Mouse (Mus musculus) embryonic facial prominence, embryonic 12.5 days (tissue): ENCODE data around the gene St7l. TPM values are rescaled to one million over a fixed set of nuclear protein-coding genes. Genes with fewer than 3 reads are reported as not detected.

Source experiments
- ATAC-seq: fragments of 200-750 bp; cut with Nextera tagmentation; 2 replicates; pipeline ENCODE4 v1.8.0; 2017; ENCODE audit not compliant: insufficient number of reproducible peaks, insufficient read depth, low FRiP score, low TSS enrichment
- H3K27ac ChIP-seq: fragments of 300-500 bp; sonication (generic); 2 replicates; pipeline ENCODE4 v1.5.1; 2016; ENCODE audit warnings: mild to moderate bottlenecking
- H3K27me3 ChIP-seq: fragments of 300-500 bp; sonication (generic); 2 replicates; pipeline ENCODE4 v1.6.1; 2016; ENCODE audit warnings: mild to moderate bottlenecking, moderate library complexity
- H3K36me3 ChIP-seq: fragments of 300-500 bp; sonication (generic); 2 replicates; pipeline ENCODE4 v1.6.1; 2016; ENCODE audit warnings: mild to moderate bottlenecking
- H3K4me1 ChIP-seq: fragments of 300-500 bp; sonication (generic); 2 replicates; pipeline ENCODE4 v1.6.1; 2016
- H3K4me2 ChIP-seq: fragments of 300-500 bp; sonication (generic); replicated peaks from 2 replicates; pipeline ENCODE4 v1.6.1; 2016; ENCODE audit warnings: mild to moderate bottlenecking, moderate library complexity
- H3K4me3 ChIP-seq: fragments of 300-500 bp; sonication (generic); 2 replicates; pipeline ENCODE4 v1.5.1; 2016; ENCODE audit warnings: mild to moderate bottlenecking
- H3K9ac ChIP-seq: fragments of 300-500 bp; sonication (generic); 2 replicates; pipeline ENCODE4 v1.6.1; 2016; ENCODE audit warnings: mild to moderate bottlenecking, moderate library complexity
- H3K9me3 ChIP-seq: fragments of 300-500 bp; sonication (generic); 2 replicates; pipeline ENCODE4 v1.6.1; 2016; ENCODE audit warnings: mild to moderate bottlenecking, moderate library complexity
- WGBS: fragments of 180-500 bp; shearing (Covaris S2); methylation state at CpG from one replicate; pipeline ENCODE4 v1.1.7; 2016; 5-methylcytosine and 5-hydroxymethylcytosine counted together
- polyA plus RNA-seq: library from polyadenylated mRNA; unstranded; fragments of >200 nt; fragmentation: Nextera tagmentation; extraction: Ambion mirVana; gene quantifications from 2 replicates; pipeline ENCODE4 v1.2.1, GENCODE M21; 2016

The St7l gene
- 39.4 and 40.4 TPM in 2 replicates for polyA plus RNA-seq

- H3K9ac ChIP-seq, result peak within 1 kb of the TSS; percentile 90
- H3K36me3 ChIP-seq, result peaks cover 3% of the 10 kb centered on the region; the same call in 1 of the 2 replicates
- under 1% methylated on average over 43 of the region's 43 CpGs for WGBS
- no peaks in the 10 kb centered on the region for H3K27me3 ChIP-seq
- peak within 1 kb of the TSS; percentile 97 for H3K27ac ChIP-seq
- peak within 1 kb of the TSS; percentile 75 for H3K4me2 ChIP-seq
- peaks cover 24% of the 10 kb centered on the region for H3K4me1 ChIP-seq
- peak within 1 kb of the TSS; percentile 84 for H3K4me3 ChIP-seq
- peak; percentile 92 for ATAC-seq
- no peaks in the 10 kb centered on the region for H3K9me3 ChIP-seq
Measured at GRCm38 (mm10) chr3:104863786-104864650, at the start of gene St7l, which contains the start of gene Capza1. Gene St7l (plus strand): TSS chr3:104864005. Gene Capza1 (minus strand): TSS chr3:104864505.

GRCm38 (mm10) chr3:104814746-104815145 is 49.1 kb upstream of the St7l start:
- Histone ChIP-seq H3K4me3 (no peak overlapping the region), H3K27me3 (no peaks in the 10 kb centered on the region), H3K9ac (no peak overlapping the region), H3K4me1 (peaks cover 18% of the 10 kb centered on the region), H3K36me3 (no peaks in the 10 kb centered on the region), H3K27ac (no peak overlapping the region), H3K4me2 (no peak overlapping the region), H3K9me3 (no peaks in the 10 kb centered on the region)
- no peak for ATAC-seq
- WGBS, result 97% methylated on average over 1 of the region's 1 CpGs

- H3K4me3 ChIP-seq, result no peak overlapping the region
- no peaks in the 10 kb centered on the region for H3K36me3 ChIP-seq
- no peak overlapping the region for H3K4me2 ChIP-seq
- H3K4me1 ChIP-seq, result peaks cover 18% of the 10 kb centered on the region
- no peak for ATAC-seq
- H3K27ac ChIP-seq, result no peak overlapping the region
- no peaks in the 10 kb centered on the region for H3K27me3 ChIP-seq
- WGBS, result 79% methylated on average over 1 of the region's 2 CpGs
- H3K9me3 ChIP-seq, result no peaks in the 10 kb centered on the region
- no peak overlapping the region for H3K9ac ChIP-seq
Measured at GRCm38 (mm10) chr3:104815346-104815745, 48.5 kb upstream of the St7l start.

GRCm38 (mm10) chr3:104816130-104816529 is 47.7 kb upstream of the St7l start:
- Histone ChIP-seq H3K4me3 (no peak overlapping the region), H3K27ac (no peak overlapping the region), H3K27me3 (no peaks in the 10 kb centered on the region), H3K36me3 (no peaks in the 10 kb centered on the region), H3K4me2 (no peak overlapping the region), H3K4me1 (peaks cover 18% of the 10 kb centered on the region), H3K9ac (no peak overlapping the region), H3K9me3 (no peaks in the 10 kb centered on the region)
- 93% methylated on average over 7 of the region's 7 CpGs for whole genome bisulfite sequencing
- ATAC-seq, result no peak

- peaks cover 18% of the 10 kb centered on the region for H3K4me1 ChIP-seq
- peak overlapping the region; percentile 94 for H3K27ac ChIP-seq
- WGBS, result 1% methylated on average over 46 of the region's 46 CpGs
- 0 out of 2 replicates have a peak, but pooled peaks cover 2% of the 10 kb centered on the region for H3K36me3 ChIP-seq
- no peaks in the 10 kb centered on the region for H3K27me3 ChIP-seq
- H3K9ac ChIP-seq, result peak overlapping the region; percentile 91
- no peaks in the 10 kb centered on the region for H3K9me3 ChIP-seq
- H3K4me3 ChIP-seq, result peak overlapping the region; percentile 86
- H3K4me2 ChIP-seq, result peak overlapping the region; percentile 84
- ATAC-seq, result peak; percentile 73
Measured at GRCm38 (mm10) chr3:104817481-104817990, 46.3 kb upstream of the St7l start.

- Histone ChIP-seq H3K27me3 (no peaks in the 10 kb centered on the region), H3K27ac (peak within 1 kb of the TSS; percentile 94), H3K4me3 (peak within 1 kb of the TSS; percentile 86), H3K9me3 (no peaks in the 10 kb centered on the region), H3K36me3 (0 out of 2 replicates have a peak, but pooled peaks cover 4% of the 10 kb centered on the region), H3K9ac (peak within 1 kb of the TSS; percentile 91), H3K4me1 (peaks cover 18% of the 10 kb centered on the region), H3K4me2 (peak within 1 kb of the TSS; percentile 84)
- peak; percentile 78 for ATAC-seq
- WGBS, result 1% methylated on average over 40 of the region's 40 CpGs
Measured at GRCm38 (mm10) chr3:104817991-104818748, 45.6 kb upstream of the St7l start, which contains the start of gene Mov10. Gene Mov10 (minus strand): TSS chr3:104818563.

- Histone ChIP-seq H3K4me3 (peak overlapping the region; percentile 86), H3K4me1 (peaks cover 18% of the 10 kb centered on the region), H3K27me3 (no peaks in the 10 kb centered on the region), H3K36me3 (0 out of 2 replicates have a peak, but pooled peaks cover 4% of the 10 kb centered on the region), H3K9ac (no peak overlapping the region), H3K27ac (peak overlapping the region; percentile 94), H3K9me3 (no peaks in the 10 kb centered on the region), H3K4me2 (peak overlapping the region; percentile 84)
- WGBS, result 6% methylated on average over 3 of the region's 3 CpGs
- ATAC-seq, result no peak
Measured at GRCm38 (mm10) chr3:104818749-104819134, 45.1 kb upstream of the St7l start.

- Histone ChIP-seq H3K27ac (no peak overlapping the region), H3K4me1 (peaks cover 18% of the 10 kb centered on the region), H3K27me3 (no peaks in the 10 kb centered on the region), H3K36me3 (peaks cover 9% of the 10 kb centered on the region; the same call in 1 of the 2 replicates), H3K4me3 (no peak overlapping the region), H3K9me3 (no peaks in the 10 kb centered on the region), H3K4me2 (no peak overlapping the region), H3K9ac (no peak overlapping the region)
- no peak for ATAC-seq
- 59% methylated on average over 1 of the region's 1 CpGs for whole genome bisulfite sequencing
Measured at GRCm38 (mm10) chr3:104820426-104820825, 43.4 kb upstream of the St7l start.

GRCm38 (mm10) chr3:104822413-104822812 is 41.4 kb upstream of the St7l start:
- Histone ChIP-seq H3K9me3 (no peaks in the 10 kb centered on the region), H3K36me3 (peaks cover 23% of the 10 kb centered on the region; the same call in 1 of the 2 replicates), H3K9ac (no peak overlapping the region), H3K27me3 (no peaks in the 10 kb centered on the region), H3K4me1 (peaks cover 4% of the 10 kb centered on the region; the same call in 1 of the 2 replicates), H3K4me2 (no peak overlapping the region), H3K4me3 (no peak overlapping the region), H3K27ac (no peak overlapping the region)
- no peak for ATAC-seq
- 72% methylated on average over 3 of the region's 3 CpGs for WGBS

GRCm38 (mm10) chr3:104835797-104836196 is 28.0 kb upstream of the St7l start:
- H3K9me3 ChIP-seq, result no peaks in the 10 kb centered on the region
- H3K4me3 ChIP-seq, result no peak overlapping the region
- no peak overlapping the region for H3K27ac ChIP-seq
- no peaks in the 10 kb centered on the region for H3K4me1 ChIP-seq
- no peak overlapping the region for H3K4me2 ChIP-seq
- 98% methylated on average over 3 of the region's 3 CpGs for WGBS
- no peak overlapping the region for H3K9ac ChIP-seq
- no peaks in the 10 kb centered on the region for H3K27me3 ChIP-seq
- H3K36me3 ChIP-seq, result peaks cover 48% of the 10 kb centered on the region
- ATAC-seq, result no peak

- no peak overlapping the region for H3K9ac ChIP-seq
- H3K36me3 ChIP-seq, result peaks cover 50% of the 10 kb centered on the region
- no peaks in the 10 kb centered on the region for H3K27me3 ChIP-seq
- no peak overlapping the region for H3K27ac ChIP-seq
- H3K9me3 ChIP-seq, result no peaks in the 10 kb centered on the region
- no peak overlapping the region for H3K4me3 ChIP-seq
- H3K4me1 ChIP-seq, result no peaks in the 10 kb centered on the region
- H3K4me2 ChIP-seq, result no peak overlapping the region
- no peak for ATAC-seq
- WGBS, result 97% methylated on average over 5 of the region's 5 CpGs
Measured at GRCm38 (mm10) chr3:104841049-104841448, 22.8 kb upstream of the St7l start.
